Mouse (Mus musculus): Measurements from ENCODE around the gene Mc3r. TPM values are rescaled to one million over a fixed set of nuclear protein-coding genes. Genes with fewer than 3 reads are reported as not detected.

The Mc3r gene
- total RNA-seq, 2 experiments from 2014 or later = not detected

DNA sequence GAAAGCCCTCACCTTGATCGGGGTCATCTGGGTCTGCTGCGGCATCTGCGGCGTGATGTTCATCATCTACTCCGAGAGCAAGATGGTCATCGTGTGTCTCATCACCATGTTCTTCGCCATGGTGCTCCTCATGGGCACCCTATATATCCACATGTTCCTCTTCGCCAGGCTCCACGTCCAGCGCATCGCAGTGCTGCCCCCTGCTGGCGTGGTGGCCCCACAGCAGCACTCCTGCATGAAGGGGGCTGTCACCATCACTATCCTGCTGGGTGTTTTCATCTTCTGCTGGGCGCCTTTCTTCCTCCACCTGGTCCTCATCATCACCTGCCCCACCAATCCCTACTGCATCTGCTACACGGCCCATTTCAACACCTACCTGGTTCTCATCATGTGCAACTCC is 1.0 kb downstream of the Mc3r start:
- DNase-seq (ENCODE audit: low spot score in 2 of 2) = no peak

DNA sequence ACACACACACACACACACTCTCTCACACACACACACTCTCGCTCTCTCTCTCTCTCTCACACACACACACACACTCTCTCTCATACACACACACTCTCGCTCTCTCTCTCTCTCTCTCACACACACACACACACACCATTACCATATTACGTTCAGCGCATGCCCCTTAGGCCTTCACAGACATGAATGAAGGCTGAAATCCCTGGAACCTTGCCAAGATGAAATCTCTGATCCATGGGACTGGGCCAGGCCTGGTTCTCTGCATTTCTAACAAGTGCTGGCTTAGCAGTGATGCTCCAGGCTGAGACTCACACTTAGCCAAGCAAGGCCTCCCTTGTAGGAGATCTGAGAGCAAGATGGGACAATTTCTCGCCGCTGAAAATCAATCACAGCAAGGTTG is 8.1 kb downstream of the Mc3r start:
- no peak for DNase-seq (ENCODE audit: low spot score in 2 of 2)

DNA sequence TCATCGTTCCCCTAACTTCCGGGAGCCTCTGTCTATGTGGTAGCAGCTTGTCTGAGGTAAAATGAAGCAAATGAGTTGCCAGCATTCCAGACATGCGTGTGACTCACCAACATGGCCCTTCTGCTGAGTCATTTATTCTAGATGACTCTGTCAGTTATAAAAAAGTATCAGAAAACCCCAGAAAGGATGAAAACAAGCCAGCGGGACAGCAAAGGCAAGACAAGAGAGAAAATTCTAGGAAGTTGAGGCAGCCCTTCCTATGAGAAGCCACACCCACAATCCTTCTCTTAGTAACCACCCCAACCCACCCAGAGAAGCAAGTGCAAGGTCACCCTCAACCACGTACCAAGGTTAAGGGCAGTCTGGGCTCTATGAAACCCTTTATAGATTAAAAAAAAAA is 8.7 kb downstream of the Mc3r start:
- DNase-seq (ENCODE audit: low spot score in 2 of 2) = no peak

DNA sequence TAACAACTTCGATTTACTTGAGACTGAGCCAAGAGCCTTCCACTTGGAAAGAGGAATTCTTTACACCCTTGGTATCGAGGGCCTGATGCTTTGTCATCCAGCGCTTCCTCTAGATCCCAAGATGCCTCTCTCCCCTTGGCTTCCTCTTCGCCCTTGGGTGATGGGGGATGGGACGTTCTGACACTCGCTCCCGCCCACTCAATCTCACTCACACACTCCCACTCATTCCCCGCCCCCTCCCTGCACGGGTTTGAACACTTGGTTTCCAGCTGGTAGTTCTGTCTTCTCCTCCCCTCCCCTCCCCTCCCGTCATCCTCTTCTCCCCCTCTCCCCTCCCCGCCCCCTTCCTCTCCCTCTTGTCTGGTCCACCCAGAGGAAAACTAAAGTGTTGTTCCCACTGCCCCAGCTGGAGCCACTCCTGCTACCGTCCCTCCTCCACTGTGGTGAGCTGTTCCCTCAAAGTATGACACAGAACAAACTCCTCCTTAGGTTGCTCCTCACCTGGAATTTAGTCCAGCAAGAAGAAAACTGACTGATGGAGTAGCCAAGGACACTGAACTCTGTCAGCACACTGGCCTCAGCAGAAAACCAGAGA is 9.3 kb downstream of the Mc3r start:
- DNase-seq (ENCODE audit: low spot score in 2 of 2) = no peak

DNA sequence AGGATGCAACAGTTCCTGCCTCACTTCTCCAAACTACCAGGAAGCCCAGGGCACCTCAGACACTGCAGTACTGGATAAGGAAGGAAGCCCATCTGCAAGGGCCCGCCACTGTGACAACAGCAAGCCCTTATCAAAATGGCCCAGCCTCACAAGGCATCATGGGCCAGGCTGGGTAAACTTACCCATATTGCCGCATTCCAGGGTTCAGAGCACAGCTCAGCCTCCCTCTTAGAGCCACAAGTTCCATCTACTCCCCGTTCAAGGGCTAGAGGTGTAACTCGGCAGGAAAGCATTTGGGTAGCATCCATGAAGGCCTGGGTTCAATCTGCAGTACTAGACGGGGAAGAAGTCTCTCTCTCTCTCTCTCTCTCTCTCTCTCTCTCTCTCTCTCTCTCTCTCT is 11.8 kb downstream of the Mc3r start:
- DNase-seq (ENCODE audit: low spot score in 2 of 2) = no peak

DNA sequence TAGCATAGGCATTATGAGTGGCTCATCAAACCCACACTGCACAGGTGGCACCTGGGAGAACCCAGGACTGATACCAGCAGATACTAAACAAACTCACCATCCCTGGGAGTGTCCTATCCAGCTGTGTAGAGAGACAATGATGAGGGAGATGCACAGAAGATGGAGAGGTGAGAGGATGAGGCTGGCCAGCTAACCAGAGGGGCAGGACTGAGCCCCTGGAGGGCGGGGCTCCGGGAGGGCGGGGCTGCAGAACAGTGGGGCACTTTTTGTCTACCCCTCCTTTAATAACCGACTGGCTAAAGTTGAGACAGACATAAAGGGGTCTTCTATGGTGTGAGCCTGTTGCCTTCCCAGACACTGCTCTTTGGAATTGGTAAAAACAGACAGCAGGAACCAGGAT is 13.1 kb downstream of the Mc3r start:
- DNase-seq (ENCODE audit: low spot score in 2 of 2) = no peak

DNA sequence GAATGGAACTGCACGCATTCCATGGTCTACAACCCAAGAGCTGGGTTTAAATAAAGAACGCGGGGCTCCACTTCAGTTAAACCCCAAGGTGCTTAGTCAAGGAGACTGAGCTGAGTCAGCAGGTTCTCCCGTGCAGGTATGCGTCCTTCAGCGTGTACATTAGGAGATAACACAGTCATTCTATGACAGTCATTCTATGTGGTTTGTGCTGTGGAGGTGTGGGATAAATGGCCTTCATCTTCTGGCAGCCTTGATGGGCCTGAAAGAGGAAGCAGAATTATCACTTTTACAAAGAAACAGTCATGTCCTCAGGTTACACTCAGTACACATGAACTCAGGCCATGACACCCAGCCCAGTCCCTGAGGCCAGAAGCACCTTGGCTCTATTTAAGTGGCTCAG is 14.9 kb downstream of the Mc3r start:
- no peak for DNase-seq (ENCODE audit: low spot score in 2 of 2)

DNA sequence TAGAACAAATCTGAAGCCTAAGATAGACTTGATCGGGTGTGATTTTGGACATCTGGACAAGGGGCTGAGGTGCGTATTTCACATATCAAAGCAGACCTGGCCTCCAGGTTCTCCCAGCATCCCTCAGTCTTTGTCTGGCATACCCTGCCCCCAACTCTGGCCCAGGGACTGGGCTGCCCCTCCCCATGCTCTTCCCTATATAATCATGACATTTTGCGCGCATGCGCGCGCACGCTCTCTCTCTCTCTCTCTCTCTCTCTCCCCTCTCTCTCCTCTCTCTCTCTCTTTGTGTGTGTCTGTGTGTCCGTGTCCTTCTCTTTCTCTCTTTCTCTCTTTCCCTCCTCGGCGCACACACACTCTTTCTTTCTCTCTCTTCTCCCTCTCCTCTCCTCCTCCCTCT is 21.6 kb downstream of the Mc3r start:
- DNase-seq (ENCODE audit: low spot score in 2 of 2) = no peak

DNA sequence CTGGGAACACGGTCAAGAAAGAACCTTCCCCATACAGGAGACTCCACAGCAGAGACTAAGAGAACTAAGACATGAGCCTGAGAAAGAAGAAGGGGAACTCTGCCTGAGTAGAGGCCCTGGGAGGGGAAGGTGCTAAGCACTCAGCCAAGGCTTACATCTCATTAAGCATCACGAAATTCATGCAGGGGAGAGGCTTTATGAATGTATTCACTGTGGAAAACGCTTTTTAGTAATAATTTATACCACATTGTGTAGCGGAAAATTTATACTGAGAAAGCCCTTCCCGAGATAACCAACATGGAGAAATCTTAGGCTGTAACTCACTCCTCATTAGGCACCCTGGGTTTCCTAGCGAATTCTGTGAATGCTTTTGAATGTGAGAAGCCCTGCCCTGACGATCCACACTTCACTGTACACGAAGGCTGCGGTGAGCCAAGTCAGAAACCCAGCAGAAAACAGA is 22.2 kb downstream of the Mc3r start:
- no peak for DNase-seq (ENCODE audit: low spot score in 2 of 2)

DNA sequence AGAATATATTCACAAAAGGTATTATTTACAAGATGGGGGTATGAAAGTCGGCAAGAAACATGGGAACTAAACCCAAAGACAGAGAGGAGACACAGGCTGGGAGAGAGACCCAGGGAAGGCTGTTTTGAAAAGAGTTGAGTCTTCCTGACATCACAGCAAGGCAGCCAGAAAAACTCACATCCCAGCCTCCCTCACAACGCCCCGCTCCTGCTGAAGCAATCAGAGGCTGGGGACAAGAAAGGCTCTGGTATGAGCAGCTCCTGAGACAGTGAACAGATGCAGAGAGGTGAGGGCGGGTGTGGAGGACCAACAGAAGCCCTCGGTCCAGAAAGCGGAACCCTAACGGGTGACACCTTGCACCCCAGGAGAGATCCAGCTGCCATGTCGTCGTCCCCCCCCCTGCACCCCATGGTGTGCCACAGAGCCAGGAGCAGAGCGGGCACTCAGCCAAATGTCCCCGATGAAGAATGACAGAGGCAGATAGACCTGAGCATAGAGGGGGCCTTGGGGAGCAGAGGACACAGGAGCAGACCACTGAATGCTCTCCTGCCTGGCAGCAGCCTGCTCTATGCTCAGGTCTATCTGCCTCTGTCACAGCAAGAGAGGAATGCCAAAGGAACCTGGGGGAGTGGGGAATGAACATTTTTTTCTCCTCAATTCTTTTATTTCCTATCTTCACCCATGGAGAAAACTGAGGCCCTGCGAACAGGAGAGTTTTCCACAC is 22.8 kb downstream of the Mc3r start:
- DNase-seq (ENCODE audit: low spot score in 2 of 2) = no peak

DNA sequence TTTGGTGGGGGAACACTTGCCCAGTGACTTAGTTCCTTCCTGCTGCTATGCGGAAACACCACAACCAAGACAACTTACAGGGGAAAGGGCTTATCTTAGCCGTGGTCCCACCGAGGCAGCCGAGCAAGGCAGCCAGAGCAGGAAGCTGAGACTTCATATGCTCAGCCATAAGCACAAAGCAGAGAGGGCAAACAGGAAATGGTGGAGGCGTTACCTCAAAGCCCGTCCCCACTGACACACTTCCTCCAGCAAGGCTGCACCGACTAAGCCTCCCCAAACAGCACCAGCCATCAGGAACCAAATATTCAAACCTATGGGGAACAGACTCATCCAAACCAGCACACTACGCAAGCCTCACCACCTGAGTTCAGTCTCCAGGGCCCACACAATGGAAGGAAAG is 26.4 kb downstream of the Mc3r start:
- DNase-seq (ENCODE audit: low spot score in 2 of 2) = no peak

DNA sequence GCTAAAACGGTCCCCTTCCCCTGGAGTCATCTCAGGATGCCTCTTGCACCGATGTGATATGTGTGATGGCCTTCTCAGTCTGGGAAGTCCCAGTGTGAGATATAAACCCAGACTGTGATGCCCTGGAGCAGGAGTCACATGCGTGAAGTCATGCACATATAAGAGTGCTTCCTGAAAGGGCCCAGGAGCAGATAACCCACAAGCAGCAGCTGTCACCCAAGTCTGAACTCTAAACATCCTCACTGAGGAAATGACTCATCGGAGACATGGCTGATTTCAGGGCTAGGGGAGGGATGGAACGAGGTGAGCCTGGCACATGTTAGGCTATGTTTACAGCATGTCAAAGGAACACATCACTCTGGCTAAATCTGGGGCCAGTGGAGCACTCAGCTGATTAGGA is 27.9 kb downstream of the Mc3r start:
- no peak for DNase-seq (ENCODE audit: low spot score in 2 of 2)

DNA sequence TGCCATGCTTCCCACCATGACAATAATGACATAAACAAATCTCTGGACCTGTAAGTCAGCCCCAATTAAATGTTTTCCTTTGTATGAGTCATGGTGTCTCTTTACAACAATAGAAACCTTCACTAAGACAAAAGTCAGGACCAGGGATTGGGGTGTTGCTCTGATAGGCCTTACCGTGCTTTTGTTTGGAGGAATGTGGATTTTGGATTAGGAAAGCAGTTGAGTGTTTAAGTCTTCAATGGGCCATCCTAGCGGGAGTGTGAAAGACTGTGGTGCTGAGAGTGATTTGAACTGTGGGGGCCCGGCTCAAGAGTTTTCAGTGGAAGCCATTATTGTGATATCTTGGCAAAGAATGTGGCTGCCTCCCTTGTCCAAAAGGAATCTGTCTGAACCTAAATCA is 30.7 kb downstream of the Mc3r start:
- DNase-seq (ENCODE audit: low spot score in 2 of 2) = no peak

DNA sequence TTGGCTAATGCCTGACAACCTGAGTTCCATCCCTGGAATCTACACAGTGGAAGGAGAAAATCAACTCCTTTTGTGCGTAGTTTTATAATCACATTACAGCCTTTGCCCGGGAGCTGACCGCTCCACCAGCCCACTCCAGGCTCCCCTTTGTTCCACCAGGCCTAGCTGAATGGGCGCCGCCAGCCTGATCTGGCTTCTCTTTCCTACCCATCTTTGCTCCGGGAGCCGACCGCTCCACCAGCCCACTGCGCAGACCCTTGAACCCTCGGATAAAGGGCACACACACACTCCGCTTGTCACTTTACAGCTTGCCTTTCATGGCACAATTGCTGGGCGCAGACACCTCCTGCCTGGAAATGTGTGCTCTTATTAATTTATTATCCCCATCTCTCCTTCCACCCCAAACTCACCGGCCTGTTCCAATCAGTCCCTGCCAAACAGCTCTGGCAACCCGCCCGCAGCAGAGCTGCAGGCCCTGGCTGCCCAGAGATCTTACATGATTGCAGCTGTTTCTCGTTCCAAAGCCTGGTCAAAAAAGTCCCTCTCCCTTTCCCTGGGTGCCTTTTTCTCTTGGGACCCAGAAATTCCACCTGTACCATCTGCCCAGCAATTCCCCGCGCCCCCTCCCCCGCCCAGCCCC is 33.9 kb downstream of the Mc3r start:
- no peak for DNase-seq (ENCODE audit: low spot score in 2 of 2)

DNA sequence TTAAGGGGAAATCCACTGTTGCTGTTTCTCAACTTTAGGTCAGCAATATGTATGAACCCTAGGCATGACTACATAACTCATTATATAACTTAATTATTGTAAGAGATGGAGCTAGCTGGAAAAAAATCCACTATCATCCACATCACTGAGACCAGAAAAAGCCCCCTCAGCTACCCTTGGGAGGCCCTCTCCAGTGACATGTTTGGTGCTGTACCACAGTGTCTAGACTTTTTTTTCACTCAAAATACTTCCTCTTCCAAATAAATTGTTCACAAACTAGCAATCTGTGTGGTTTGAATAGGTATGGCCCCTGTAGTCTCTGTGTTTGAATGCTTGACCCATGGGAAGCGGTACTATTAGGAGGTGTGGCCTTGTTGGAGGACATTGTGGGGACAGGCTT is 39.4 kb downstream of the Mc3r start:
- no peak for DNase-seq (ENCODE audit: low spot score in 2 of 2)

DNA sequence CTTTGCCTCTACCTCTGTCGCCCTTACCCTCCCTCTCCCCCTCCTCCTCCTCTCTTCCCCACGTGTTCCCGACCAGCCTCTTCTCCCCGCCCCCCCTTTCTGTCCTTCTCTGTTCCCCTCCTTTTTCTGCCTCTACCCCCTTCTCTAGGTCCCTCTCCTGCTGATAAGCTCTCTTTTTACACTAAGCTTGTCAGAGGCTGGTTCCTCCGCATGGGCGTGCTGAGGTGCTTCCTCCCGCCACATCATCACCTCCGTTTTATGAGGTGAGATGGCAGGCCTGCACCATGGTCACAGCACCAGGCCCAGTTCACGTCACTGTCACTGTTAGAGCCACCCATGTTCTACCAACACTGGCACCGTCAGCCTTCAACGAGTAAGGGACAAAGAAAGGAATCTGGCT is 40.7 kb downstream of the Mc3r start:
- DNase-seq (ENCODE audit: low spot score in 2 of 2) = no peak

DNA sequence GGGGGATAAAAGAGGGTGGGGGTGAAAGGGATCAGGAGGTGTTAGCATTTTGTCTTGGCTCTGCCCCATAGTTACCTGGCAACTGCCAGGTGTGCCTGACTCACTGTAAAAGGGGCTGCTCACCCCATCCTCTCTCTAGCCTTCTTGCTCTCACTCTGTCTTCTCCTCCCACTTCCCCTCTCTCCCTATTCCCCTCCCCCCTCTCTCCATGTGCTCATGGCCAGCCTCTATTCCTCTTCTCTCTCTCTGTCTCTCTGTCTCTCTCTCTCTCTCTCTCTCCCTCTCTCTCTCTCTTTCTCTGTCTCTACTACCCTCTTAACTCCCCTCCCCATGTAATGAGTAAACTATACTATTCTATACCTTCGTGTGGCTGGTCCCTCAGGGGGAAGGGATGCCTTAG is 41.3 kb downstream of the Mc3r start:
- no peak for DNase-seq (ENCODE audit: low spot score in 2 of 2)

DNA sequence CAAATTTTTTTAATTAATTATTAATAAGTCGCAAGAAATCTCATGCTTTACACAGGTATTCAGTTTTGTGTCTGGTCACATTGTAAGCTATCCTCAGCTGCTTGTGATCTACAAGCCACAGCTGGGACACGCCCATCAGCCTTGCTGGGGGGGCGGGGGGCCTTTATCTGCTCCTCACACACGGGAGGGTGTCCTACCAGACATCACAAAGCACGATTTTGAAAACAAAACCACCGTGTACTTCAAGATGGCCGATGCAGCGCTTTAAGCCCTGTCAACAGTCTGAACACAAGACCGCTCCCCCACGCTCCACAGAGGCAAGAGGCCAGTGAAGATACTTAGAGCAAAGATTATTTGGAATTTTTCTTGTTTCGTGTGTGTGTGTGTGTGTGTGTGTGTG is 42.2 kb downstream of the Mc3r start:
- DNase-seq (ENCODE audit: low spot score in 2 of 2) = no peak

DNA sequence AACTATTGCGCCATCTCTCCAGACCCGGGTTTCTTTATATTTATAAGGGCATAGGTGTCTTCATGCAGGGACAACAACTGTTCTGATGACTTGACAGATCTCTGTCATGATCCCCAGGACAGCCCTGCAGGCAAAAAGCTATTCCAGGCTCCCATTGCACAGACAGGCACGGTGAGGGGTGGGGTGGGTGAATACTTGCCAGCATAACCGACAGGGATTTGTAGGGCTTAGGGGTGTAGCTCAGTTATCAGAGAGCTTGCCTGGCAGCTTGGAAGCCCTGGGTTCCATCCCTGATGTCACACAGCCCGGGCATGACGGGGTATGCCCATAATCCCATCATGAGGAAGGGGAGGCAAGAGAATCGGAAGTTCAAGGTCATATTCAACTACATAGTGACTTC is 42.7 kb downstream of the Mc3r start:
- no peak for DNase-seq (ENCODE audit: low spot score in 2 of 2)

DNA sequence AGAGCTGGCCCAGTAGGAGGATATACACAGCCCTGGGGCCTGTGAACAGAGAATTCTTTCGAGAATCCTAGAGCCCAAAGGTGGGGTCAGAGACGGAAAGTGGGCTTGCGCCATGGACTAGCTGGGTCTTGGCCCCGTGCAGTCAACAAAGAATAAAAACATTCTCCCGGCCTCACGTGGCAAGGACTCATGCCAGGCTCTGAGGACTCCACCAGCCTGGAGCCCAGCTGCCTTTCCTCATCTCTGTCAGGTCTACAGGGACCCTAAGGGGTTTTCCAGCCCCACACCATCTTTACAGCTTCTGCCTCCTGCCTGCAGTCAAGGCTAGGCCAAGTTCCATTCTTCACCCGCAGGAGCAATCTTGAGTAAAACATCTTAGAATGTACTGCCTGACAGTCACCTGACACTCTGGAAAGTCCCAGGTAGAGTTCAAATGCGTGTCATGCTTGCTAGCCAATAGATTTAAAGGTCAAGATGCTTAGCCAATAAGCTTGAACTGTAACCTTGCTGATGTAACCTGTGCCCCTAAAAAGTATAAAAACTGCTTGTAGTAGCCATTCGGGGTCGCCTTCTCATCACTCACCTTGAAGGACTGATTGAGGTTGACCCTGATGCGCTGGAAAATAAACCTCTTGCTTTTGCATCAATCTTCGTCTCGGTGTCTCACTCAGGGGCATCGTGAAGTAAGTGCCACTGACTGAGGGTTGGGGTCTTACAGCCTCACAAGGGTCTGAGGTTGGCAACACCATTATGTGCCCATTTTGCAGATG is 43.6 kb downstream of the Mc3r start:
- DNase-seq (ENCODE audit: low spot score in 2 of 2) = no peak

DNA sequence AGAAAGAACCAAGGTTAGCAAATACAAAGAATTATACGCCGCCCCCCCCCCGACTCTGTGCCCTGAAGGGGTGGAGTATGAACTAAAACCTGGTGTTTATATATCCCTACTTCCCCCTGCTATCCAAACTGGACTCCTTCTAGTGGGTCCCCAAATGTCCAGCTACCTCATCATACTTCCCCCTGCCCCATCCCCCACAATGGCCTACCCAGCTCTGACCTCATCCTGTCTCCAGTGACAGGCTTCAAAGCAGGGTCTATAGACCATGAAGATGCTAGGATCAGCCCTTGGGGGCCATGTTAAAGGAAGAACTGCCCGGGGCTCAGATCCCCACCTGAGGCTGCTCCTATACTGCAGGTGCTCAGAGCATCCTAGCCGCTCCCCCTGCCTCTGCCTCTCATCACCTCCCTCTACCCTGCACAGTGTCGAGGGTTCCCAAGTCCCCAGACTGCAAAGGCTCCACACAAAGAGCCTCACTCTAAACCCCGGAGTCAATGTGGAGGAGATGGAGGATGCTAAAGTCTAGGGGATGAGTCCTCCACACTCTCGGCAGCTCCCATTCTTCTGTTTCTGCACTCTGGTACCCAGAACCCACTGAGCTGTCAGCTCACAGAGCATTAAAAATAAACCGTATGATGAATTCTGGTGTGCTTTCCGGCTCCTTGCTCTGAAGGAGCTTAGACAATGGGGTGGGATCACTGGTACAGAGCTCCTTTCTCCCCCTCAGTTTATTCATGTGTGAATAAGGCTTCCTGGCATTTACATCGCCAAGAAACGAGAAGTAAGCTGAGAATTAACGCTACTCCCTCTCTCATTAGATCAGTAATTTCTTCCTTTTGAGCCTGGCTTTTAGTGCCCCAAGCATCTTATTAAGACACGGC is 44.5 kb downstream of the Mc3r start:
- no peak for DNase-seq (ENCODE audit: low spot score in 2 of 2)

All from adrenal gland, postnatal 4 days (tissue).